Mouse (Mus musculus): ENCODE data around the gene Nms. TPM values are rescaled to one million over a fixed set of nuclear protein-coding genes. Genes with fewer than 3 reads are reported as not detected.
A peak's percentile ranks its signal among the peaks of the same experiment; 100 is the strongest.

Nms gene
- not detected for total RNA-seq (2021)
- long read RNA-seq, experiment 1, result 0 reads
- long read RNA-seq, experiment 2, result 0 reads

- intact Hi-C loops (cut with DNase I), result no loop called here
- TF ChIP-seq CTCF (IDR thresholded peaks at IDR 0.05), result no peak
- Histone ChIP-seq H3K4me3 (no peak within 1 kb of the TSS), H3K27ac (no peak within 1 kb of the TSS)
- no peak for DNase-seq (ENCODE audit: extremely low spot score in 1 of 2, low spot score in 2 of 2)
Measured at GRCm38 (mm10) chr1:38938849-38939248, at the start of gene Nms. Gene Nms (plus strand): TSS chr1:38939149.

GRCm38 (mm10) chr1:38891444-38891843 is 47.5 kb upstream of the Nms start:
- intact Hi-C loops (cut with DNase I), result no loop called here
- Histone ChIP-seq H3K27ac (no peak overlapping the region), H3K4me3 (no peak overlapping the region)
- no peak for TF ChIP-seq CTCF (IDR thresholded peaks at IDR 0.05)
- DNase-seq (ENCODE audit: extremely low spot score in 1 of 2, low spot score in 2 of 2), result no peak

- DNase-seq (ENCODE audit: extremely low spot score in 1 of 2, low spot score in 2 of 2), result no peak
- Histone ChIP-seq H3K4me3 (no peak overlapping the region), H3K27ac (no peak overlapping the region)
- no peak for TF ChIP-seq CTCF (IDR thresholded peaks at IDR 0.05)
- intact Hi-C loops (cut with DNase I), result no loop called here
Measured at GRCm38 (mm10) chr1:38893081-38893480, 45.9 kb upstream of the Nms start.

- Histone ChIP-seq H3K4me3 (peak within 1 kb of the TSS; percentile 83), H3K27ac (peak within 1 kb of the TSS; percentile 93)
- intact Hi-C loops (cut with DNase I), result loop anchor here (5.0 kb wide), 2 partner anchors 75 to 90 kb away; partner anchors contain the start of gene Pdcl3
- TF ChIP-seq CTCF (IDR thresholded peaks at IDR 0.05), result no peak; the same call in 1 of the 2 replicates
- peak; percentile 85 to 86 for DNase-seq (ENCODE audit: extremely low spot score in 1 of 2, low spot score in 2 of 2)
Measured at GRCm38 (mm10) chr1:38897431-38898248, 41.3 kb upstream of the Nms start, which contains the start of gene Chst10. Gene Chst10 (minus strand): TSS chr1:38898161.

GRCm38 (mm10) chr1:38902571-38902970 is 36.4 kb upstream of the Nms start:
- no peak for DNase-seq (ENCODE audit: extremely low spot score in 1 of 2, low spot score in 2 of 2)
- intact Hi-C loops (cut with DNase I), result no loop called here
- no peak overlapping the region for H3K27ac ChIP-seq
- no peak for TF ChIP-seq CTCF (IDR thresholded peaks at IDR 0.05)
- H3K4me3 ChIP-seq, result no peak overlapping the region

GRCm38 (mm10) chr1:38903985-38904384 is 35.0 kb upstream of the Nms start:
- no peak overlapping the region for H3K27ac ChIP-seq
- H3K4me3 ChIP-seq, result no peak overlapping the region
- intact Hi-C loops (cut with DNase I), result no loop called here
- no peak for TF ChIP-seq CTCF (IDR thresholded peaks at IDR 0.05)
- no peak for DNase-seq (ENCODE audit: extremely low spot score in 1 of 2, low spot score in 2 of 2)

- no peak overlapping the region for H3K27ac ChIP-seq
- peak in 1 of 2 experiments; percentile 10 for DNase-seq (ENCODE audit: extremely low spot score in 1 of 2, low spot score in 2 of 2)
- no peak overlapping the region for H3K4me3 ChIP-seq
- intact Hi-C loops (cut with DNase I), result no loop called here
- TF ChIP-seq CTCF (IDR thresholded peaks at IDR 0.05), result no peak
Measured at GRCm38 (mm10) chr1:38928996-38929395, 10.0 kb upstream of the Nms start.

GRCm38 (mm10) chr1:38929468-38929867 is 9.5 kb upstream of the Nms start:
- TF ChIP-seq CTCF (IDR thresholded peaks at IDR 0.05), result no peak
- peak; percentile 12 to 16 for DNase-seq (ENCODE audit: extremely low spot score in 1 of 2, low spot score in 2 of 2)
- intact Hi-C loops (cut with DNase I), result no loop called here
- Histone ChIP-seq H3K27ac (no peak overlapping the region), H3K4me3 (no peak overlapping the region)

GRCm38 (mm10) chr1:38930767-38931166 is 8.2 kb upstream of the Nms start:
- no peak overlapping the region for H3K27ac ChIP-seq
- intact Hi-C loops (cut with DNase I), result loop anchor here (5.0 kb wide), 1 partner anchor 42 kb away; no protein-coding TSS in a partner anchor
- no peak for TF ChIP-seq CTCF (IDR thresholded peaks at IDR 0.05)
- DNase-seq (ENCODE audit: extremely low spot score in 1 of 2, low spot score in 2 of 2), result peak; percentile 12 to 32
- H3K4me3 ChIP-seq, result no peak overlapping the region

- H3K27ac ChIP-seq, result no peak overlapping the region
- TF ChIP-seq CTCF (IDR thresholded peaks at IDR 0.05), result peak; percentile 54
- intact Hi-C loops (cut with DNase I), result loop anchor here (2.0 to 5.0 kb wide), 2 partner anchors 38 to 72 kb away; no protein-coding TSS in a partner anchor
- H3K4me3 ChIP-seq, result no peak overlapping the region
- DNase-seq (ENCODE audit: extremely low spot score in 1 of 2, low spot score in 2 of 2), result peak; percentile 13 to 25
Measured at GRCm38 (mm10) chr1:38934668-38935067, 4.3 kb upstream of the Nms start.

GRCm38 (mm10) chr1:38936780-38937179 is 2.2 kb upstream of the Nms start:
- H3K4me3 ChIP-seq, result no peak overlapping the region
- TF ChIP-seq CTCF (IDR thresholded peaks at IDR 0.05), result peak; percentile 58
- peak; percentile 14 to 35 for DNase-seq (ENCODE audit: extremely low spot score in 1 of 2, low spot score in 2 of 2)
- intact Hi-C loops (cut with DNase I), result no loop called here
- no peak overlapping the region for H3K27ac ChIP-seq

- no peak for TF ChIP-seq CTCF (IDR thresholded peaks at IDR 0.05)
- Histone ChIP-seq H3K4me3 (no peak overlapping the region), H3K27ac (no peak overlapping the region)
- DNase-seq (ENCODE audit: extremely low spot score in 1 of 2, low spot score in 2 of 2), result no peak
- intact Hi-C loops (cut with DNase I), result no loop called here
Measured at GRCm38 (mm10) chr1:38939608-38940007, 659 bp downstream of the Nms start.

Data from left cerebral cortex, adult 2 months (tissue).